Mouse (Mus musculus): Measurements from ENCODE around the gene Rtkn. TPM values are rescaled to one million over a fixed set of nuclear protein-coding genes. Genes with fewer than 3 reads are reported as not detected.

Gene Rtkn
- 16.5 and 24.1 TPM in 2 replicates for polyA plus RNA-seq (2012)

GRCm38 (mm10) chr6:83134951-83135513 is at the start of gene Rtkn:
Gene Rtkn (plus strand): TSS chr6:83135463.

GRCm38 (mm10) chr6:83086121-83087035 is 48.9 kb upstream of the Rtkn start, which contains the start of gene Lbx2:
Gene Lbx2 (plus strand): TSS chr6:83086367.

DNA sequence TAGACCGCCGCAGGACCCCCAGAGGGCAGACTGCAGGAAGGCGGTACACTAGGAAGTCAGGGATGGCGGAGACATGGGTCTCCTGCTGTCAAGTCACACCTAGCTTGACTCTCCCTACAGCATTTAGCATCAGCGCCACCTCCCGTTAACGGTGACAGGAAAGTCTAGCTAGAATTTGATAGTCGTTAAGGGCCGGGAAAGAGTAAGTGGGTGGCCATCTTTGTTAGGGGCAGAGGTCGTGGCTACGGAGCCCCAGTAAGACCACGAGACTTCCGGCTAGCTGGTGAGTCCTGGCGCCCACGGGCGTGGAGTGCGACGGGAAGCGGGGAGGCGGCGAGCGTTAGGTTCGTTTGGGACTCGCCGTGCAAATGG is 34.0 kb upstream of the Rtkn start, which contains the start of the genes Ccdc142 and Gm42688:
Gene Ccdc142 (plus strand): TSS at position 286 of the 372 bp plus-strand sequence.
Gene Gm42688 (plus strand): TSS at position 302 of the 372 bp plus-strand sequence.

GRCm38 (mm10) chr6:83108762-83109668 is 26.2 kb upstream of the Rtkn start, which contains the start of gene Mrpl53:
Gene Mrpl53 (plus strand): TSS chr6:83109040.

GRCm38 (mm10) chr6:83115011-83115671 is 20.1 kb upstream of the Rtkn start, which contains the start of gene Mogs:
Gene Mogs (plus strand): TSS chr6:83115496.

GRCm38 (mm10) chr6:83120930-83121862 is 14.1 kb upstream of the Rtkn start, which contains the start of gene Wbp1:
Gene Wbp1 (minus strand): TSS chr6:83121559.

GRCm38 (mm10) chr6:83125331-83125730 is 9.9 kb upstream of the Rtkn start, which contains the start of gene Ino80b:
Gene Ino80b (minus strand): TSS chr6:83125431.

DNA sequence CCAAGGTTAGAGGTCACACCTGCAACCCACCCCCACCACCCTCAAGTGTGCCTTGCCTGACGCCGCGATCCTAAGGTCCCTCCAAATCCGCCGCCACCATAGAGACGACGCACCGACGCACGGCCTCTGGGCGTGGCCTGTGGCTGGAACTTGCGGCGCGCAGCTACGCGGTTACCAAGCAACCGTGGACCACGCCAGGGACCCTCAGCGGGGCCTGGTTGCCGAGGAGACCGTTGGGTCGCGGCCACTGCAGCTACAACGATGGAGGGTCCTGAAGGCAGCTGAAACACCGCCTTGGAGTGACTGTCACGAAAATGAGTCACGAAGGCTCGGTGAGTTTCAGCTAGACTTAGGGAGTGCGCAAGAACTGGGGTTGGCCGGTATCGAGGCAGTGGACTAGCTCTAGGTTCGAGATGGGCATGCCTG is 21.0 kb downstream of the Rtkn start, which contains the start of the genes Wdr54 and 1700003E16Rik:
Gene Wdr54 (minus strand): TSS at position 139 of the 426 bp plus-strand sequence.
Gene 1700003E16Rik (plus strand): TSS at position 146 of the 426 bp plus-strand sequence.

DNA sequence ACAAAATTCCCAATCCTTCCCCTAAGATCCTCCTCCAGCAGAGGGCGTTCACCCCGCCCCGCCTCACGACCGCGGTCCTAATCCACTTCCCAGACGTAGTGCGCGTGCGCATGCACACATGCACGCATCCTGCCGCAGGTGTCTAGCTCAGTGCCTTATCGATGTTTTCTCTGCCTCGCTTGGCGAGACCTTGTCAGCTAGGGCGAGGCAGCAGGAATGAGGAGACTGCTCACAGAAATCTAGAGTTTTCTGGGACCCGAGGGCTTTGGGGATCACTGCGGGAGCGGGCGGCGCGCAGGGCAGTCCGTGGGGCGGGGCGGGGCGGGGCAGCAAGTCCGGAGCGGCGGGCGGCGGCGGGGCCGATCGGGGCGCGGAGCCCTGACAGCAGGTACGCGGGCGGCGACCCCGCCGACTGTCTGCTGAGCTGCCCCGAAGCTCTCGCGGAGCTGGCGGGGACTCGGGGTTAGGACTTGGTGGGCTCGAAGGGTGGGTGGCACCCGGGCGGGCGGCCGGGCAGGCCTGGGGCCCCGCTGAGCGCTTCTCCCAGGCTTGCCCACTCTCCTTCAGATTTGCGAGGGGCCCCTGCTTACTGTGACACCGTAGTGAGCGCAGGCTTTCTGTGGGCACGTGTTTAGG is 30.5 kb downstream of the Rtkn start, which contains the start of gene Dctn1:
Gene Dctn1 (plus strand): TSS at position 314 of the 636 bp plus-strand sequence.

Other genes starting within 250 kb of the Rtkn start
- gene Sema4f, start 195.7 kb upstream of the Rtkn start, polyA plus RNA-seq (2012): 0.47 and 0.49 TPM in 2 replicates
- gene M1ap, start 188.6 kb upstream of the Rtkn start, polyA plus RNA-seq (2012): 4.4 and 6.4 TPM in 2 replicates
- gene Dok1, start 102.0 kb upstream of the Rtkn start, polyA plus RNA-seq (2012): 83.5 and 86.6 TPM in 2 replicates
- gene Loxl3, start 101.3 kb upstream of the Rtkn start, polyA plus RNA-seq (2012): 0.40 and 0.58 TPM in 2 replicates
- gene Aup1, start 80.9 kb upstream of the Rtkn start, polyA plus RNA-seq (2012): 985 and 1,115 TPM in 2 replicates
- gene Htra2, start 80.2 kb upstream of the Rtkn start, polyA plus RNA-seq (2012): 96.6 and 98.0 TPM in 2 replicates
- gene Dqx1, start 77.6 kb upstream of the Rtkn start, polyA plus RNA-seq (2012): 0.50 and 0.96 TPM in 2 replicates
- not detected in 2 replicates for gene Tlx2, start 65.2 kb upstream of the Rtkn start, polyA plus RNA-seq (2012)
- 8.0 and 8.6 TPM in 2 replicates for gene Pcgf1, start 57.6 kb upstream of the Rtkn start, polyA plus RNA-seq (2012)
- 0.29 and 0.54 TPM in 2 replicates for gene Lbx2, start 49.1 kb upstream of the Rtkn start, polyA plus RNA-seq (2012)
- 7.9 and 8.7 TPM in 2 replicates for gene Ccdc142, start 33.9 kb upstream of the Rtkn start, polyA plus RNA-seq (2012)
- gene Gm42688, start 33.8 kb upstream of the Rtkn start, polyA plus RNA-seq (2012): 4.3 and 4.9 TPM in 2 replicates
- gene Mrpl53, start 26.4 kb upstream of the Rtkn start, polyA plus RNA-seq (2012): 37.3 and 44.4 TPM in 2 replicates
- gene Mogs, start 20.0 kb upstream of the Rtkn start, polyA plus RNA-seq (2012): 188 and 205 TPM in 2 replicates
- gene Wbp1, start 13.9 kb upstream of the Rtkn start, polyA plus RNA-seq (2012): 60.5 and 62.6 TPM in 2 replicates
- 241 and 250 TPM in 2 replicates for gene Ino80b, start 10.0 kb upstream of the Rtkn start, polyA plus RNA-seq (2012)
- 0.34 TPM in 1 of 2 replicates, not detected in the other for gene Wdr54, start 20.9 kb downstream of the Rtkn start, polyA plus RNA-seq (2012)
- gene 1700003E16Rik, start 20.9 kb downstream of the Rtkn start, polyA plus RNA-seq (2012): 0.07 and 0.10 TPM in 2 replicates
- gene Dctn1, start 30.5 kb downstream of the Rtkn start, polyA plus RNA-seq (2012): 242 and 327 TPM in 2 replicates
- 0.46 and 0.62 TPM in 2 replicates for gene Slc4a5, start 84.4 kb downstream of the Rtkn start, polyA plus RNA-seq (2012)
- 12.6 and 17.0 TPM in 2 replicates for gene Mthfd2, start 190.4 kb downstream of the Rtkn start, polyA plus RNA-seq (2012)
- 80.4 and 99.8 TPM in 2 replicates for gene Mob1a, start 190.6 kb downstream of the Rtkn start, polyA plus RNA-seq (2012)
- gene Bola3, start 213.7 kb downstream of the Rtkn start, polyA plus RNA-seq (2012): 24.8 and 34.2 TPM in 2 replicates

Measured in megakaryocyte-erythroid progenitor cell, adult 5 weeks (primary cell).